Mouse (Mus musculus) myocyte (in vitro differentiated cells): Measurements from ENCODE around the gene Atg2a. TPM values are rescaled to one million over a fixed set of nuclear protein-coding genes. Genes with fewer than 3 reads are reported as not detected.

Experiments used
- H3K27me3 ChIP-seq: one replicate; pipeline ENCODE4 v1.6.1; 2011; ENCODE audit not compliant: control insufficient read depth, insufficient read depth, insufficient read length
- H3K36me3 ChIP-seq: one replicate; pipeline ENCODE4 v1.6.1; 2011; ENCODE audit not compliant: control insufficient read depth, insufficient read depth
- H3K4me2 ChIP-seq: one replicate; pipeline ENCODE4 v1.6.1; 2011; ENCODE audit warnings: low read depth, control low read depth
- H3K4me3 ChIP-seq: one replicate; pipeline ENCODE4 v1.5.1; 2011; ENCODE audit warnings: mild to moderate bottlenecking, control low read depth, moderate library complexity
- H3K79me2 ChIP-seq: one replicate; pipeline ENCODE4 v1.6.1; 2011; ENCODE audit not compliant: control insufficient read depth, insufficient read depth
- H3ac ChIP-seq: one replicate; pipeline ENCODE4 v1.6.1; 2011; ENCODE audit not compliant: control insufficient read depth, insufficient read length
- CEBPB ChIP-seq: IDR thresholded peaks from 2 replicates; pipeline ENCODE4 v1.6.1; 2011; ENCODE audit warnings: mild to moderate bottlenecking, moderate library complexity; ENCODE audit not compliant: poor library complexity, insufficient read depth, severe bottlenecking
- E2F4 ChIP-seq: IDR thresholded peaks from one replicate; pipeline ENCODE4 v1.6.1; 2011; ENCODE audit warnings: mild to moderate bottlenecking, control low read depth, moderate library complexity; ENCODE audit not compliant: insufficient read depth
- MAX ChIP-seq: IDR thresholded peaks from one replicate; pipeline ENCODE4 v1.6.1; 2011; ENCODE audit warnings: low read depth, mild to moderate bottlenecking, control low read depth
- MYOD1 ChIP-seq, 3 experiments: IDR thresholded peaks; one replicate each; pipeline ENCODE4 v1.6.1; 2011; ENCODE audit warnings: control low read depth in 2 of 3, low read depth in 2 of 3, mild to moderate bottlenecking in 2 of 3, moderate library complexity in 1 of 3; ENCODE audit not compliant: insufficient read length in 2 of 3, control insufficient read depth in 1 of 3
- MYOG ChIP-seq, 3 experiments: IDR thresholded peaks; one replicate each; pipeline ENCODE4 v1.6.1; 2011; ENCODE audit warnings: control low read depth in 2 of 3, low read depth in 2 of 3, mild to moderate bottlenecking in 2 of 3; ENCODE audit not compliant: insufficient read length in 2 of 3, control insufficient read depth in 1 of 3, insufficient read depth in 1 of 3
- POLR2A ChIP-seq: IDR thresholded peaks from one replicate; pipeline ENCODE4 v1.6.1; 2011; ENCODE audit warnings: low read depth, mild to moderate bottlenecking, control low read depth, moderate library complexity; ENCODE audit not compliant: insufficient read length
- POLR2AphosphoS2 ChIP-seq: IDR thresholded peaks from one replicate; pipeline ENCODE4 v1.6.1; 2011; ENCODE audit warnings: low read depth, control low read depth; ENCODE audit not compliant: insufficient read length
- REST ChIP-seq: IDR thresholded peaks from one replicate; pipeline ENCODE4 v1.6.1; 2011; ENCODE audit warnings: mild to moderate bottlenecking, control low read depth, moderate library complexity; ENCODE audit not compliant: insufficient read depth, insufficient read length
- SRF ChIP-seq: IDR thresholded peaks from one replicate; pipeline ENCODE4 v1.6.1; 2011; ENCODE audit warnings: low read depth; ENCODE audit not compliant: control insufficient read depth, insufficient read length
- TCF12 ChIP-seq: IDR thresholded peaks from one replicate; pipeline ENCODE4 v1.6.1; 2011; ENCODE audit warnings: mild to moderate bottlenecking, control low read depth; ENCODE audit not compliant: poor library complexity, insufficient read depth, severe bottlenecking
- TCF3 ChIP-seq: IDR thresholded peaks from one replicate; pipeline ENCODE4 v1.6.1; 2011; ENCODE audit warnings: low read depth, control low read depth; ENCODE audit not compliant: insufficient read length
- USF1 ChIP-seq: IDR thresholded peaks from one replicate; pipeline ENCODE4 v1.6.1; 2011; ENCODE audit warnings: low read depth, mild to moderate bottlenecking, control low read depth, moderate library complexity
- polyA plus RNA-seq: library from polyadenylated mRNA; unstranded; fragments of >200 nt; fragmentation: generic; extraction: Trizol; gene quantifications from one replicate; pipeline ENCODE4 v1.2.1, GENCODE M21; 2012; ENCODE audit warnings: missing spikeins

Atg2a gene
- polyA plus RNA-seq, 1 experiment, result 15.2 TPM

GRCm38 (mm10) chr19:6234337-6235083 is 7.0 kb upstream of the Atg2a start:
- H3K36me3 ChIP-seq, result peaks cover 6% of the 10 kb centered on the region
- peak overlapping the region; percentile 79 for H3K4me2 ChIP-seq
- TF ChIP-seq CEBPB (no peak), MYOG (IDR thresholded peaks at IDR 0.05; ENCODE audit: control insufficient read depth in 1 of 3, insufficient read depth in 1 of 3, insufficient read length in 2 of 3, low read depth in 2 of 3) (no peak), POLR2A (no peak), REST (no peak), MYOD1 (IDR thresholded peaks at IDR 0.05; ENCODE audit: control insufficient read depth in 1 of 3, insufficient read length in 2 of 3, low read depth in 2 of 3) (no peak), TCF3 (no peak), USF1 (no peak), SRF (no peak), TCF12 (no peak), E2F4 (no peak), POLR2AphosphoS2 (no peak), MAX (no peak)
- peaks cover 5% of the 10 kb centered on the region for H3K79me2 ChIP-seq
- peak overlapping the region; percentile 59 for H3K4me3 ChIP-seq
- no peaks in the 10 kb centered on the region for H3K27me3 ChIP-seq
- H3ac ChIP-seq, result peak overlapping the region; percentile 48

- H3ac ChIP-seq, result peak within 1 kb of the TSS; percentile 48
- TF ChIP-seq REST (no peak), SRF (no peak), POLR2A (peak; percentile 92), USF1 (no peak), E2F4 (no peak), MYOD1 (IDR thresholded peaks at IDR 0.05; ENCODE audit: control insufficient read depth in 1 of 3, insufficient read length in 2 of 3, low read depth in 2 of 3) (peak in 2 of 3 experiments; percentile 19 to 80), MYOG (IDR thresholded peaks at IDR 0.05; ENCODE audit: control insufficient read depth in 1 of 3, insufficient read depth in 1 of 3, insufficient read length in 2 of 3, low read depth in 2 of 3) (peak in 2 of 3 experiments; percentile 58 to 80), CEBPB (no peak), POLR2AphosphoS2 (peak; percentile 90), TCF12 (no peak), TCF3 (peak; percentile 16), MAX (no peak)
- no peaks in the 10 kb centered on the region for H3K27me3 ChIP-seq
- peak within 1 kb of the TSS; percentile 59 for H3K4me3 ChIP-seq
- H3K4me2 ChIP-seq, result peak within 1 kb of the TSS; percentile 95
- H3K36me3 ChIP-seq, result peaks cover 6% of the 10 kb centered on the region
- H3K79me2 ChIP-seq, result peaks cover 5% of the 10 kb centered on the region
Observed at GRCm38 (mm10) chr19:6235084-6236052, 6.1 kb upstream of the Atg2a start, which contains the start of gene Ppp2r5b. Gene Ppp2r5b (minus strand): TSS chr19:6235872.

- 0 out of 2 replicates have a peak, but pooled peaks have one; percentile 1 for TF ChIP-seq CEBPB
- no peak for TF ChIP-seq POLR2AphosphoS2
- peaks cover 6% of the 10 kb centered on the region for H3K36me3 ChIP-seq
Observed at GRCm38 (mm10) chr19:6236053-6236441, 5.4 kb upstream of the Atg2a start.

GRCm38 (mm10) chr19:6236842-6237241 is 4.6 kb upstream of the Atg2a start:
- H3K79me2 ChIP-seq, result peaks cover 5% of the 10 kb centered on the region
- peak overlapping the region; percentile 95 for H3K4me2 ChIP-seq
- peaks cover 3% of the 10 kb centered on the region for H3K36me3 ChIP-seq
- H3ac ChIP-seq, result no peak overlapping the region
- H3K27me3 ChIP-seq, result no peaks in the 10 kb centered on the region
- TF ChIP-seq REST, result no peak
- no peak for TF ChIP-seq CEBPB
- no peak for TF ChIP-seq E2F4
- TF ChIP-seq MAX, result no peak
- TF ChIP-seq USF1, result no peak
- TF ChIP-seq POLR2A, result no peak
- no peak for TF ChIP-seq MYOD1 (IDR thresholded peaks at IDR 0.05; ENCODE audit: control insufficient read depth in 1 of 3, insufficient read length in 2 of 3, low read depth in 2 of 3)
- no peak for TF ChIP-seq MYOG (IDR thresholded peaks at IDR 0.05; ENCODE audit: control insufficient read depth in 1 of 3, insufficient read depth in 1 of 3, insufficient read length in 2 of 3, low read depth in 2 of 3)
- no peak for TF ChIP-seq TCF12
- no peak for TF ChIP-seq TCF3
- TF ChIP-seq POLR2AphosphoS2, result no peak
- TF ChIP-seq SRF, result no peak
- H3K4me3 ChIP-seq, result no peak overlapping the region

More at GRCm38 (mm10) chr19:6236053-6236441, 5.4 kb upstream of the Atg2a start:
- peak overlapping the region; percentile 48 for H3ac ChIP-seq
- H3K4me2 ChIP-seq, result peak overlapping the region; percentile 95
- H3K4me3 ChIP-seq, result peak overlapping the region; percentile 59
- H3K79me2 ChIP-seq, result peaks cover 5% of the 10 kb centered on the region
- no peaks in the 10 kb centered on the region for H3K27me3 ChIP-seq
